Mouse (Mus musculus) spleen, adult 2 months (tissue): ENCODE measurements around the gene Cldn14.

ENCODE experiments used
- CTCF ChIP-seq: fragments of 200-500 bp; IDR thresholded peaks from 2 replicates; pipeline ENCODE4 v1.5.1; 2011; ENCODE audit warnings: mild to moderate bottlenecking, inconsistent platforms; ENCODE audit not compliant: insufficient read depth, insufficient read length, insufficient replicate concordance; ENCODE audit errors: extremely low read depth
- POLR2A ChIP-seq: fragments of 200-500 bp; IDR thresholded peaks from 2 replicates; pipeline ENCODE4 v1.6.1; 2011; ENCODE audit warnings: low read depth, low read length, inconsistent platforms

- TF ChIP-seq CTCF (no peak), POLR2A (no peak)
These were observed 41.7 kb upstream of the Cldn14 start for GRCm38 (mm10) chr16:94050368-94050767.
